Mouse (Mus musculus): ENCODE data around the gene Sox30.
"Not testable (repeated sequence)": the region's sequence is repeated elsewhere in the genome, so short reads cannot be mapped to it uniquely, and the experiment has no call there.

Sox30 gene

GRCm38 (mm10) chr11:46016061-46016460 lies 36.0 kb downstream of the Sox30 start:
- in situ Hi-C loops (cut with MboI) = no loop called here

- in situ Hi-C loops (cut with MboI) = no loop called here
These were observed 40.1 kb downstream of the Sox30 start for GRCm38 (mm10) chr11:46020246-46020645.

- in situ Hi-C loops (cut with MboI) = no loop called here
These were observed 41.7 kb downstream of the Sox30 start for GRCm38 (mm10) chr11:46021850-46022249.

- in situ Hi-C loops (cut with MboI) = no loop called here
These were observed 42.9 kb downstream of the Sox30 start for GRCm38 (mm10) chr11:46022983-46023382.

GRCm38 (mm10) chr11:46025962-46026392 lies 45.9 kb downstream of the Sox30 start:
- in situ Hi-C loops (cut with MboI) = no loop called here

- in situ Hi-C loops (cut with MboI) = no loop called here
These were observed 48.1 kb downstream of the Sox30 start for GRCm38 (mm10) chr11:46027952-46028814.

GRCm38 (mm10) chr11:46029485-46029884 lies 49.4 kb downstream of the Sox30 start:
- in situ Hi-C loops (cut with MboI) = no loop called here

- in situ Hi-C loops (cut with MboI) = loop anchor here (10.0 kb wide), 1 partner anchor 185 kb away; no protein-coding TSS in a partner anchor
These were observed 49.9 kb downstream of the Sox30 start for GRCm38 (mm10) chr11:46030026-46030425.

GRCm38 (mm10) chr11:46031470-46031869 lies 51.4 kb downstream of the Sox30 start:
- in situ Hi-C loops (cut with MboI) = loop anchor here (10.0 kb wide), 1 partner anchor 183 kb away; no protein-coding TSS in a partner anchor

GRCm38 (mm10) chr11:46032956-46033355 lies 52.8 kb downstream of the Sox30 start:
- in situ Hi-C loops (cut with MboI) = loop anchor here (10.0 kb wide), 1 partner anchor 182 kb away; no protein-coding TSS in a partner anchor

- in situ Hi-C loops (cut with MboI) = loop anchor here (10.0 kb wide), 1 partner anchor 178 kb away; no protein-coding TSS in a partner anchor
These were observed 56.3 kb downstream of the Sox30 start for GRCm38 (mm10) chr11:46036374-46036773.

GRCm38 (mm10) chr11:46038901-46039300 lies 58.8 kb downstream of the Sox30 start:
- in situ Hi-C loops (cut with MboI) = loop anchor here (10.0 kb wide), 1 partner anchor 176 kb away; no protein-coding TSS in a partner anchor

- in situ Hi-C loops (cut with MboI) = loop anchor here (10.0 kb wide), 1 partner anchor 175 kb away; no protein-coding TSS in a partner anchor
These were observed 59.2 kb downstream of the Sox30 start for GRCm38 (mm10) chr11:46039335-46039734.

GRCm38 (mm10) chr11:46040841-46041556 lies 60.9 kb downstream of the Sox30 start:
- in situ Hi-C loops (cut with MboI) = no loop called here

GRCm38 (mm10) chr11:46041607-46042267 lies 61.6 kb downstream of the Sox30 start:
- in situ Hi-C loops (cut with MboI) = no loop called here

- in situ Hi-C loops (cut with MboI) = no loop called here
These were observed 64.7 kb downstream of the Sox30 start for GRCm38 (mm10) chr11:46044781-46045180.

- in situ Hi-C loops (cut with MboI) = no loop called here
These were observed 67.2 kb downstream of the Sox30 start for GRCm38 (mm10) chr11:46047264-46047663.

GRCm38 (mm10) chr11:46052105-46052659 lies 72.1 kb downstream of the Sox30 start, which contains the start of gene Gm12166:
Gene Gm12166, minus strand, starts transcription at chr11:46052321.
- in situ Hi-C loops (cut with MboI) = not testable (repeated sequence)

- in situ Hi-C loops (cut with MboI) = not testable (repeated sequence)
These were observed 73.3 kb downstream of the Sox30 start for GRCm38 (mm10) chr11:46053457-46053856.

GRCm38 (mm10) chr11:46054311-46054710 lies 74.2 kb downstream of the Sox30 start:
- in situ Hi-C loops (cut with MboI) = no loop called here
